Mouse (Mus musculus): Measurements from ENCODE around the gene Guca2b. TPM values are rescaled to one million over a fixed set of nuclear protein-coding genes. Genes with fewer than 3 reads are reported as not detected.

Guca2b gene
- polyA plus RNA-seq (2012; rRNA removed), result 0.12 TPM in 2 replicates

DNA sequence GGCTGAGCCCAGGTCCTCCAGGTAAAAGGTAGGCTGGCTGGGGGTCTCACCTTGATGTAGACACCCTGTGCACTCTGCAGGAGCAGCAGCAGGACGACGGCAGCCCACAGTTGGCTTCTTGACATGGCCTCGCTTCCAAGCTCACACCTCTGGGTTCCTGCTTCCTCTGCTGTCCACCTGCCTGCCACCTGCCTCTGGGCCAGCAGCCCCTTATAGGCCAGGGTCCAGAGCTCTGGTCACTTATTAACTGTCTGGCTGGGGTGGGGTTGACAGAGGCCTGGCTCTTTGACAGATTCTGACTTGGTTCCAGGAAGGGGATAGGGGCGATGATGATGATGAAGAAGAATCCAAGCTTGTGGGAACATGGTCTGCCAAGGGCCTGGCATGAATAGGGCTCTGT, at the start of gene Guca2b:
Guca2b (minus strand) TSS at position 224 of the 400 bp plus-strand sequence.
- no peak for DNase-seq (ENCODE audit: low spot score)

DNA sequence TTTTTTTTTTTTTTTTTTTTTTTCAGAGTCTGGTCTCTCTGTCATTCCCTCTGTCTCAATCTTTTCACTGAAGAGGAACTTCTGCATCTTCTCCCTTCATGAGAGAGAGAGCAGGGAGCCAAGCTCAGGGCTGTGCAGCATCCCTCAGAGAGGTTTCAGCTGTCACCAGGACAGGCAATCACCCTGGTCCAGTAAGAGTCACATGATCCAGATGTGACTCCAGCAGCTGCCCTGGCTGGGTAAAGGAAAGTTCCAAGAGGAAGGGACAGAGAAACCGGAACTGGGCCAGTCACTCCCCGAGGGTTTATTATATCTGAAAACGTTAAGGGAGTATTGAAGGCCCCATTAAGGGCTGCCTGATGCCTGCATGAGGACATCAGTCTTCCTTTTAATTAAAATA, 49.0 kb upstream of the Guca2b start:
- DNase-seq (ENCODE audit: low spot score), result no peak

DNA sequence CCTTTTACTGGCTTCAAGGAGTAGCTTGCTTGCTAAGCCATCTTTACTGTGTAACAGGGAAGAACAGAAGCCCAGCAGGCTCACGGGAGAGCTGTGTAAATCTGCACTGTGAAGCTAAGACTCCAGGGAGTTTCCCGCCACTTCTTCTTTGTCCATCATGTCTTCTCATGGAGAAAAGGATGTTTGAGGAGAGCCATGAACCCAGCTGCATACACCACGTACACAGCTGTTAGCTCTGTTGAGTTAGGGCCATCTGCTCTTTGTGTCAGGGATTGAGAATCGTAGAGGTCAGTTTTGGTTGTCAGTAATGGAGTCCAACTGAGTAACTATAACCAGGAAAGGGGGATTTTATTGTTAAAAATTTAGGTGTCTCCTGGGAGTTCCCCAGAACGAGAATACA, 48.6 kb upstream of the Guca2b start:
- no peak for DNase-seq (ENCODE audit: low spot score)

DNA sequence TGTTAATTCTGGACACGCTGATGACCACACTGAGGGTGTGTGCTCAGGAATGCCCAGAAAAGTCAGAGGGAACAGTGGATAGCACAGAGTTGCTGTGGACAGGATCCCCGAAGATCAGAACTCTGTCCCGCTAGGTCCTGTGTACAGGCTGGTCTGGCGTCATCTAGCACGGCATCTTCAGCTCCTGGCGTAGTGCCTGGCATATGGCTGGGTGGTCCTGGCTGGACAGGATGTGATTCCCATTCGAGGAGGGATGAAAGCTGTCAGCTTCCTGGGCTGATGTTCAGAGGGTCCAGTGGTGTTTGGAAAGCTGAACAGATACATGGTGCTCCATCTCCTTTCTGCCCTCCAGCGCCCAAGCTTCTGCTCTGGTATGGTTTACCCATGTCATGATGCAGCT, 45.2 kb upstream of the Guca2b start:
- no peak for DNase-seq (ENCODE audit: low spot score)

GRCm38 (mm10) chr4:119701269-119701954, 42.7 kb upstream of the Guca2b start:
- no peak for DNase-seq (ENCODE audit: low spot score)

- no peak for DNase-seq (ENCODE audit: low spot score)
These were observed 39.6 kb upstream of the Guca2b start for GRCm38 (mm10) chr4:119698339-119698738.

GRCm38 (mm10) chr4:119685746-119686145, 27.0 kb upstream of the Guca2b start:
- no peak for DNase-seq (ENCODE audit: low spot score)

DNA sequence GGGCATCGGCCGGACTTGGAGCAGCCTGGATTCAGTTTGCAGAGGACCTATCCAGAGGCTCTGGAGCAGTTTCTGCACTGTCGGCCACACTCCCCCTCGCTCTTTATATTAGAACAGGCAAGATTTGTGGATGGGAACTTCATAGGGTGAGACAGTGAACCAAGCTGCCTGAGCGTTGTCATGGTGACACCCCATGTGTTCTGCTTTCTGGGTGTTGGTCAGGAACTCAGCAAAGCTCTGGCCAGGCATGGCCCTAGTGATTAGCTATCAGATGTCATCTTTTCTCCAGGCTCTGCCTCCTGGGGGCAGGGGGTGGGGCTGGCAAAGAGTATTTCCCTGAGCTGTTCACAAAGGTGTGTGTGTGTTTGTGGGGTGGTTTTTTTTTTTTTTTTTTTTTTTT, 23.8 kb upstream of the Guca2b start:
- DNase-seq (ENCODE audit: low spot score), result no peak

- DNase-seq (ENCODE audit: low spot score), result no peak
These were observed 13.9 kb upstream of the Guca2b start for GRCm38 (mm10) chr4:119672685-119673084.

DNA sequence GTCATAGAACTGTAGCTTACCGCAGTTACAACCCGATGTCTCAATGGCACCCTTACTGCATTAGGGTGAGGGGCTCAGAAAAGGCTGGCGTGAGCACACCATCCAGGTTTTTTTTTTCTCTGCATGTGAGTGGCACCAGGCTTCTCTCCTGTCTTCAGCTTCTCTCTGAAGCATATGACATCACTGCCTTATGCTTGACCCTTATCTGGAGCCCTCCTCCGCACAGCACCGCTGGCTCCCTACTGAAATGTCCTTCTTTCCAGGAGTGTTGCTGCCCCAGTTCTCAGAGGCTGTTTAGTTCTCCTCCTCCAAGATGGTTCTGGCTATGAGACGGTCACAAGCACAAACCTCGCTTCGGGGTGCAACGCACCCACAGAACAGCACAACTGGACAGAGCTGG, 12.4 kb upstream of the Guca2b start:
- no peak for DNase-seq (ENCODE audit: low spot score)

DNA sequence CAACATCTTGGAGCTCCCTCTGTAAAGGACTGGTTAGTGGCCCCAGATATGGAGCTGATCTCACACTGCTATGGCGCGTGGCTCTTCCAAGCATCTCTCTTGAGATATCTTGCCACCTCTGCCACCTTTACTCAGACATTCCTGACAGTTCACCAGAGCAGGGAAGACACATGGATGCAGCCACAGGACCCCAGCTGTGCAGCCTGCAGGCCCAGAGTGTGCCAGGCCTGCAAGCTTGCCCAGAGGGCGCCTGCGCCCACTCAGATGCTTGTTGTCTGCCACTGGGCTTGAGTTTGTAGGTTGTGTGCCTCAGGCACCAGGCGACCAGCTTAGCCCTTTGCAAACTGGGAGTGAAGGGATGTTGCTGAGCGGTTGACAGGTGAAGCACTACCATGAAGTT, 12.0 kb upstream of the Guca2b start:
- no peak for DNase-seq (ENCODE audit: low spot score)

DNA sequence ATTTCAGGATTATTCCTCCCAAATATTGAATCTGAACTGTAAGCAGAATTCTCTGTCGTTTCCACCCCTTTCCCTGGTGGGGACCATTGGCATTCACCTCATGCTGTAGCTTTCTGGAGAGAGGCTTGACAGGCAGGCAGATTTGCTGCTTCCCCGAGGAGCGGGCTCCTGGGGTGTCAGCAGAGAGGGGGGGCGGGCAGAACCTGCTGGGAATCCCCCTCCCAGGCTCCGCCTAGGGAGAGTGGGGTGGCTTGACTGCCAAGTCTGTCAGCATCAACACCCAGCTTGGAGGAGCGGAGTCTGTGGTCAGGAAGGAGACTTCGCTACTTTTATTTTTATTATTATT, 11.4 kb upstream of the Guca2b start:
- DNase-seq (ENCODE audit: low spot score), result no peak

DNA sequence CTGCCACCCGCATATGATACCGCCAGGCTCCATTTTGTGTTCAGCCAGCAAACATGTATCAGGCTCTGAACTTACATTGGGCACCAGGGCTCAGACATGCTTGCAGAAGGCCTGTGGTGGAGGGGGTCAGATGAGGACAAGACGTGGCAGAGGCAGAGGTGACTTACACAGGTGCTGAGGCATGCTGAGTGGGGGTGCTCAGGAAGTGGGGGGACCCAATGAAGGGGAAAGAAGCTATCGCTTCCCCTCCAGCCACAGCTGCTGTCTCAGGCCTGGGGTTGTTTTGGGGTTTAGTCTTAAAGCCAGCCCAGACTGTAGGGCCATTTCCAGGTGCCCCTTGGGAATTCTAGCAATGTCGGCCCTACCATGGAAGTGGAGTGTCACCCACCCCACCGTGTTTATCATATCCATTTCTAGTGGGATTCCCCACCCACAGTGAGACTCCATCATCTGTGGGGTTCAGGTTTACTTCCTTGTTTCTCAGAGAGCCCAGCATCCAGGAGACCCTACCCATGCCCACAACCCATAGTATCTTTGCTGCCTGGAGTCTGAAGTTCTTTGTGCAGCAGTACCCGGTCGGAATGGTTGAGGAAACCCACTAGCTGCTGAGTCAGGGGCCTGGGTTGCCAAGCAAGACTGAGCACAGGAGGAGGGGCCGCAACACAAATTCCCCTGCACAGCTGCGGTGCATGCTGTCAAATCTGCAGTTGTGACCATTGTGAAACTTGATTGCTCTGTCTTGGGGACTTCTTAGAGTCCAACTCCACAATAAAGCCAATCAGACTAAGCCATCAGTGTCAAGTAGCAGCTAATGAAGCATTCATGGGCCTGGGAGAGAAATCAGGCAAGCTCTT, 10.8 kb upstream of the Guca2b start:
- DNase-seq (ENCODE audit: low spot score), result no peak

- DNase-seq (ENCODE audit: low spot score), result no peak
These were observed 9.8 kb upstream of the Guca2b start for GRCm38 (mm10) chr4:119668596-119668995.

DNA sequence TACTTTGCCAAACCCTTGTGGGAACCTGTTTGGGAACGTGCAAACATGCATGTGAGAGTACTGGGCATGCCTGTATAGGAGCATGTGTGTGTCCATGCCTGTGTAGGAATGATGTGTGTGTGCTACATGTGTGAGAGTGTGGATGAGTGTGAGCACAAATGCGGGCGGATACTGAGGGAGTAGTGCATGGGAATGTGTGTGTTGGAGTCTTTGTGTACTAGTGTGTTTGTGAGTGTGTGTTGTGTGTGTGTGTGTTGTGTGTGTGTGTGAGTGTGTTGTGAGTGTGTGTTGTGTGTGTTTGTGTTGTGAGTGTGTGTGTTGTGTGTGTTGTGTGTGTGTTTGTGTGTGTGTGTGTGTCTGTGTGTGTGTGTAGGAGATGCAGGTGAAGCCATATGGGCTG, 9.4 kb upstream of the Guca2b start:
- no peak for DNase-seq (ENCODE audit: low spot score)

GRCm38 (mm10) chr4:119667454-119667853, 8.7 kb upstream of the Guca2b start:
- no peak for DNase-seq (ENCODE audit: low spot score)

- no peak for DNase-seq (ENCODE audit: low spot score)
These were observed 7.4 kb upstream of the Guca2b start for GRCm38 (mm10) chr4:119666116-119666515.

DNA sequence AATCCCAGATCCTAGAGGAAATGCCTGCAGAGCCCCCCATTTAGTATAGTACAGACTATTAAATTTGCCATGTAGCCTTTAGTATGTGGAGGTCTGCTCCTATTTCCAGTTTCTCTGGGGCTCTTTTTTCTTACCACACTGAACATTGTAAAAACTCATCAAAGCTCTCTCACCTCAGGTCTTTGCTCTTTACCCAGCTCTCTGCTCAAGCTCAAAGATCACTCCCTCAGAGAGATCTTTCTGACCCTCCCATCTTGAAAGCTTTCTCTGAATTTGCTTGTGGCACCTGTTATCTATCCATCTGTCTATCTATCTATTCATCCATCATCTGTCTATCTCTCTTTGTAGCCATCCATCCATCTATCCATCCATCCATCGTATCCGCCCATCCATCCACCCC, 6.4 kb upstream of the Guca2b start:
- DNase-seq (ENCODE audit: low spot score), result no peak

- no peak for DNase-seq (ENCODE audit: low spot score)
These were observed 4.8 kb upstream of the Guca2b start for GRCm38 (mm10) chr4:119663409-119664095.

GRCm38 (mm10) chr4:119662976-119663375, 4.2 kb upstream of the Guca2b start:
- DNase-seq (ENCODE audit: low spot score), result no peak

DNA sequence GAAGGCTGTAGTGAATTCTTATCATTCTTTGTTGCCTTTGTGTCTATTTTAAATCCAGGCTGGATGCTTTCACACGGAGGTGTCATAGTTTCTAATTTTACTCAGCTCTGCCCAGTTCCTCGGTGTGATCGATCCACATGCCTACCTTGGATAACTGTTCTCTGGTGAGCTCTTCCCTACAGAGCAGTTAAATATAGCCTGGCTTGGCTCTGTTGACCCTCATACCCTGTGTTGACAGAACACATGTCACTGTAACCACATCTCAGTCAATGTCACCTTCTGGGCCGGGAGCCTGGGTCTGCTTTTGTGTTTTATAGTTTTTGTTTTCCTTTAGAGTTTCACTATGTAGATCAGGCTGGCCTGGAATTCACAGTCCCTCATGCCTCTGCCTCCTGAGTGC, 3.4 kb upstream of the Guca2b start:
- DNase-seq (ENCODE audit: low spot score), result no peak

DNA sequence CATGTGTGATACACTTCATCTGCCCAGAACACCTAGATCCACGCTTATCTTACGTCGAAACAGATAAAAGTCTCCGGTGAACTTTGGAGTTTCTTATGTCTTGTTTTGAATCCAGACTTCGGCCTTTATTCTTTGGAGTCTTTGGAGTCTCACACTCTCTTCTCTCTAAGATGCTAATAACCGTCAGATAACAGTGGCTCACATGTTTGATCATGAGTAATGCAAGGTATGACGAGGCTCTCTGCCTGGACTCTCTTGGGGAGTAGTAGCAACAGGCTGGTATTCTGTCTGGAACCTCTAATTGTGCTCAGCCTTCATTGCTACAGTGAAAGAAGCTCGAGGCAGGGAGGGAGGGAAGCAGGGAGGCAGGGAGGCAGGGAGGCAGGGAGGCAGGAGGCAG, 1.3 kb upstream of the Guca2b start:
- DNase-seq (ENCODE audit: low spot score), result no peak

DNA sequence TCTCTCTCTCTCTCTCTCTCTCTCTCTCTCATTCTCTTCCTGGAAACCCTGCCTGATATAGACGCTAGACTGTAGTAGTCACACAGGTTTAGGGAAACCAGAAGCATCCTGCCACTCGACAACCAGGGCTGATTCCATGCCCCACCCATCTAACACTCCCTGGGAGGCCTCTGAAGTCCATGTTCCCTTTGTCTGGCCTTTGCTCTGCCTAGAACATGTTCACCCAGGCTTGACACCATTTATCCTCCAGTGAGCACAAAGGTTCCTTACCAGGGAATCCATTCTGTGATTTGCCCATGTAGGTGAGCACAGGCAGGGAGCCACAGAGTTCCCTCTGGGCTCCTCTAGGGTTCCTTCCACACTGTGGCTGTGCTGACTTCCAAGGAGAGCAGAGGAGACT, 508 bp downstream of the Guca2b start:
- DNase-seq (ENCODE audit: low spot score), result no peak

Measured in urinary bladder, adult 2 months (tissue).